Mouse (Mus musculus): ENCODE measurements at regions not wholly inside any gene's neighbourhood (a gene's known extent, or its start where the extent isn't known, plus 50 kb on each side); places are given as distances from the start of the nearest gene placed in this dataset.

- no peaks in the 10 kb centered on the region for H3K4me1 ChIP-seq (replicated peaks; ENCODE audit: control insufficient read depth, insufficient read depth, low read length)
- H3K4me2 ChIP-seq: no peak overlapping the region
- no peak overlapping the region for H3K27ac ChIP-seq (ENCODE audit: low read depth, low read length)
- H3K4me3 ChIP-seq (ENCODE audit: low read depth, low read length): no peak overlapping the region
- no peaks in the 10 kb centered on the region for H3K9me3 ChIP-seq (ENCODE audit: control insufficient read depth, low read length)
- no peaks in the 10 kb centered on the region for H3K36me3 ChIP-seq (ENCODE audit: control insufficient read depth, insufficient read depth, low read length)
- ATAC-seq (replicated peaks; ENCODE audit: low FRiP score): no peak
- DNase-seq (ENCODE audit: low spot score): no peak
- H3K27me3 ChIP-seq (replicated peaks; ENCODE audit: control insufficient read depth, insufficient read depth, low read length): no peaks in the 10 kb centered on the region
- no peak overlapping the region for H3K9ac ChIP-seq (ENCODE audit: low read depth, low read length)
- 91% methylated on average over 2 of the region's 2 CpGs for WGBS
Observed at GRCm38 (mm10) chr2:75408016-75408415, 251.0 kb upstream of the Hnrnpa3 start.

GRCm38 (mm10) chr2:75409806-75410205 is 249.3 kb upstream of the Hnrnpa3 start:
- H3K4me3 ChIP-seq (ENCODE audit: low read depth, low read length): no peak overlapping the region
- WGBS: 78% methylated on average over 7 of the region's 7 CpGs
- no peak overlapping the region for H3K4me2 ChIP-seq
- DNase-seq (ENCODE audit: low spot score): no peak
- no peak overlapping the region for H3K27ac ChIP-seq (ENCODE audit: low read depth, low read length)
- H3K27me3 ChIP-seq (replicated peaks; ENCODE audit: control insufficient read depth, insufficient read depth, low read length): no peaks in the 10 kb centered on the region
- no peaks in the 10 kb centered on the region for H3K9me3 ChIP-seq (ENCODE audit: control insufficient read depth, low read length)
- H3K4me1 ChIP-seq (replicated peaks; ENCODE audit: control insufficient read depth, insufficient read depth, low read length): no peaks in the 10 kb centered on the region
- ATAC-seq (replicated peaks; ENCODE audit: low FRiP score): no peak
- no peak overlapping the region for H3K9ac ChIP-seq (ENCODE audit: low read depth, low read length)
- H3K36me3 ChIP-seq (ENCODE audit: control insufficient read depth, insufficient read depth, low read length): no peaks in the 10 kb centered on the region

GRCm38 (mm10) chr2:75412735-75413134 is 246.3 kb upstream of the Hnrnpa3 start:
- Histone ChIP-seq H3K4me1 (replicated peaks; ENCODE audit: control insufficient read depth, insufficient read depth, low read length) (no peaks in the 10 kb centered on the region), H3K27ac (ENCODE audit: low read depth, low read length) (no peak overlapping the region), H3K36me3 (ENCODE audit: control insufficient read depth, insufficient read depth, low read length) (no peaks in the 10 kb centered on the region), H3K27me3 (replicated peaks; ENCODE audit: control insufficient read depth, insufficient read depth, low read length) (no peaks in the 10 kb centered on the region), H3K4me3 (ENCODE audit: low read depth, low read length) (no peak overlapping the region), H3K4me2 (no peak overlapping the region), H3K9me3 (ENCODE audit: control insufficient read depth, low read length) (no peaks in the 10 kb centered on the region), H3K9ac (ENCODE audit: low read depth, low read length) (no peak overlapping the region)
- ATAC-seq (replicated peaks; ENCODE audit: low FRiP score): no peak
- DNase-seq (ENCODE audit: low spot score): no peak
- 91% methylated on average over 5 of the region's 5 CpGs for WGBS

GRCm38 (mm10) chr2:75418689-75419088 is 240.4 kb upstream of the Hnrnpa3 start:
- 84% methylated on average over 2 of the region's 2 CpGs for WGBS
- no peaks in the 10 kb centered on the region for H3K36me3 ChIP-seq (ENCODE audit: control insufficient read depth, insufficient read depth, low read length)
- H3K4me2 ChIP-seq: no peak overlapping the region
- no peaks in the 10 kb centered on the region for H3K9me3 ChIP-seq (ENCODE audit: control insufficient read depth, low read length)
- no peaks in the 10 kb centered on the region for H3K4me1 ChIP-seq (replicated peaks; ENCODE audit: control insufficient read depth, insufficient read depth, low read length)
- no peak overlapping the region for H3K27ac ChIP-seq (ENCODE audit: low read depth, low read length)
- DNase-seq (ENCODE audit: low spot score) (no peak), ATAC-seq (replicated peaks; ENCODE audit: low FRiP score) (no peak)
- H3K27me3 ChIP-seq (replicated peaks; ENCODE audit: control insufficient read depth, insufficient read depth, low read length): no peaks in the 10 kb centered on the region
- H3K4me3 ChIP-seq (ENCODE audit: low read depth, low read length): no peak overlapping the region
- H3K9ac ChIP-seq (ENCODE audit: low read depth, low read length): no peak overlapping the region

- Histone ChIP-seq H3K27me3 (replicated peaks; ENCODE audit: control insufficient read depth, insufficient read depth, low read length) (no peaks in the 10 kb centered on the region), H3K4me2 (no peak overlapping the region), H3K36me3 (ENCODE audit: control insufficient read depth, insufficient read depth, low read length) (no peaks in the 10 kb centered on the region), H3K9me3 (ENCODE audit: control insufficient read depth, low read length) (no peaks in the 10 kb centered on the region), H3K27ac (ENCODE audit: low read depth, low read length) (no peak overlapping the region), H3K9ac (ENCODE audit: low read depth, low read length) (no peak overlapping the region), H3K4me3 (ENCODE audit: low read depth, low read length) (no peak overlapping the region), H3K4me1 (replicated peaks; ENCODE audit: control insufficient read depth, insufficient read depth, low read length) (no peaks in the 10 kb centered on the region)
- DNase-seq (ENCODE audit: low spot score) (no peak), ATAC-seq (replicated peaks; ENCODE audit: low FRiP score) (no peak)
- 74% methylated on average over 1 of the region's 1 CpGs for WGBS
Observed at GRCm38 (mm10) chr2:75419142-75419541, 239.9 kb upstream of the Hnrnpa3 start.

- no peak for ATAC-seq (replicated peaks; ENCODE audit: low FRiP score)
- H3K4me2 ChIP-seq: no peak overlapping the region
- H3K9ac ChIP-seq (ENCODE audit: low read depth, low read length): no peak overlapping the region
Observed at GRCm38 (mm10) chr2:75422798-75423685, 236.0 kb upstream of the Hnrnpa3 start.

GRCm38 (mm10) chr2:75423872-75424271 is 235.2 kb upstream of the Hnrnpa3 start:
- H3K9ac ChIP-seq (ENCODE audit: low read depth, low read length): no peak overlapping the region
- H3K27ac ChIP-seq (ENCODE audit: low read depth, low read length): no peak overlapping the region
- no peaks in the 10 kb centered on the region for H3K4me1 ChIP-seq (replicated peaks; ENCODE audit: control insufficient read depth, insufficient read depth, low read length)
- H3K27me3 ChIP-seq (replicated peaks; ENCODE audit: control insufficient read depth, insufficient read depth, low read length): no peaks in the 10 kb centered on the region
- DNase-seq (ENCODE audit: low spot score): no peak
- no peak overlapping the region for H3K4me2 ChIP-seq
- no peaks in the 10 kb centered on the region for H3K36me3 ChIP-seq (ENCODE audit: control insufficient read depth, insufficient read depth, low read length)
- H3K9me3 ChIP-seq (ENCODE audit: control insufficient read depth, low read length): no peaks in the 10 kb centered on the region
- 36% methylated on average over 5 of the region's 5 CpGs for WGBS
- ATAC-seq (replicated peaks; ENCODE audit: low FRiP score): no peak
- no peak overlapping the region for H3K4me3 ChIP-seq (ENCODE audit: low read depth, low read length)

More at GRCm38 (mm10) chr2:75422798-75423685, 236.0 kb upstream of the Hnrnpa3 start:
- 73% methylated on average over 20 of the region's 20 CpGs for WGBS
- Histone ChIP-seq H3K27me3 (replicated peaks; ENCODE audit: control insufficient read depth, insufficient read depth, low read length) (no peaks in the 10 kb centered on the region), H3K27ac (ENCODE audit: low read depth, low read length) (no peak overlapping the region), H3K4me3 (ENCODE audit: low read depth, low read length) (no peak overlapping the region), H3K36me3 (ENCODE audit: control insufficient read depth, insufficient read depth, low read length) (no peaks in the 10 kb centered on the region), H3K4me1 (replicated peaks; ENCODE audit: control insufficient read depth, insufficient read depth, low read length) (no peaks in the 10 kb centered on the region), H3K9me3 (ENCODE audit: control insufficient read depth, low read length) (no peaks in the 10 kb centered on the region)
- no peak for DNase-seq (ENCODE audit: low spot score)

GRCm38 (mm10) chr2:75424363-75424762 is 234.7 kb upstream of the Hnrnpa3 start:
- no peaks in the 10 kb centered on the region for H3K36me3 ChIP-seq (ENCODE audit: control insufficient read depth, insufficient read depth, low read length)
- H3K4me3 ChIP-seq (ENCODE audit: low read depth, low read length): no peak overlapping the region
- H3K27ac ChIP-seq (ENCODE audit: low read depth, low read length): no peak overlapping the region
- WGBS: 68% methylated on average over 7 of the region's 7 CpGs
- ATAC-seq (replicated peaks; ENCODE audit: low FRiP score) (no peak), DNase-seq (ENCODE audit: low spot score) (no peak)
- H3K4me2 ChIP-seq: no peak overlapping the region
- no peak overlapping the region for H3K9ac ChIP-seq (ENCODE audit: low read depth, low read length)
- no peaks in the 10 kb centered on the region for H3K9me3 ChIP-seq (ENCODE audit: control insufficient read depth, low read length)
- no peaks in the 10 kb centered on the region for H3K4me1 ChIP-seq (replicated peaks; ENCODE audit: control insufficient read depth, insufficient read depth, low read length)
- no peaks in the 10 kb centered on the region for H3K27me3 ChIP-seq (replicated peaks; ENCODE audit: control insufficient read depth, insufficient read depth, low read length)

GRCm38 (mm10) chr2:75424911-75425310 is 234.2 kb upstream of the Hnrnpa3 start:
- Histone ChIP-seq H3K4me1 (replicated peaks; ENCODE audit: control insufficient read depth, insufficient read depth, low read length) (no peaks in the 10 kb centered on the region), H3K4me3 (ENCODE audit: low read depth, low read length) (no peak overlapping the region), H3K9ac (ENCODE audit: low read depth, low read length) (no peak overlapping the region), H3K36me3 (ENCODE audit: control insufficient read depth, insufficient read depth, low read length) (no peaks in the 10 kb centered on the region), H3K4me2 (no peak overlapping the region), H3K27me3 (replicated peaks; ENCODE audit: control insufficient read depth, insufficient read depth, low read length) (no peaks in the 10 kb centered on the region), H3K9me3 (ENCODE audit: control insufficient read depth, low read length) (no peaks in the 10 kb centered on the region), H3K27ac (ENCODE audit: low read depth, low read length) (no peak overlapping the region)
- WGBS: 73% methylated on average over 14 of the region's 14 CpGs
- no peak for ATAC-seq (replicated peaks; ENCODE audit: low FRiP score)
- DNase-seq (ENCODE audit: low spot score): no peak
